Mouse (Mus musculus): Measurements from ENCODE around the gene F11r. TPM values are rescaled to one million over a fixed set of nuclear protein-coding genes. Genes with fewer than 3 reads are reported as not detected.

F11r gene
- total and polyA plus RNA-seq, 3 experiments: 0.31 to 1.8 TPM; not detected in 1

DNA sequence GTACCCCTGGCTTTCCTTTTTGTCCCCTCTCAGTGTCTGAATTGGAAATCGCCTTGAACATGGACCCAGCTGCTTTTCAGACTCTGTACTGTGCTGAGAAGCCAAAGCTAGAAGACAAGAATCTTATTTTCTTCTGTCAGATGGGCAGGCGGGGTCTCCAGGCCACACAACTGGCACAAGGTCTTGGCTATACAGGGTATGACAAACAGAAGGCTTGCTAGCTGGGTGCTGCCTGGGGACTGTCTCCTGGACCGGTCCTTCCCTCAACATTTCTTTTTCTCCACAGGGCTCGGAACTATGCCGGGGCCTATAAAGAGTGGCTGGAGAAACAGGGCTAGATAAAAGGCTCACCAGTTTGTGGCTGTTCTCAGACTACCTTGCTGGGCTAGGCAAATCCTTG is 17.4 kb upstream of the F11r start:
- peaks cover 0 to 9% of the 10 kb centered on the region in 2 experiments; a peak in 2 of 4 replicates for H3K4me1 ChIP-seq (ENCODE audit: control insufficient read depth in 1 of 2, insufficient read depth in 2 of 2, low read length in 2 of 2)
- TF ChIP-seq TBP (IDR thresholded peaks at IDR 0.05; ENCODE audit: low read depth, low read length) (no peak), ZC3H11A (IDR thresholded peaks at IDR 0.05; ENCODE audit: low read depth, low read length) (no peak), CTCF (IDR thresholded peaks at IDR 0.05 in 2 of 3, conservative IDR thresholded peaks at IDR 0.05 in 1 of 3; ENCODE audit: control insufficient read depth in 1 of 3, insufficient read depth in 1 of 3, low read depth in 2 of 3, low read length in 3 of 3, poor library complexity in 1 of 3, severe bottlenecking in 1 of 3) (no peak), ZKSCAN1 (IDR thresholded peaks at IDR 0.05; ENCODE audit: low read depth, low read length) (no peak), EP300 (IDR thresholded peaks at IDR 0.05; ENCODE audit: low read depth in 1 of 2, low read length in 2 of 2) (no peak), RCOR1 (IDR thresholded peaks at IDR 0.05; ENCODE audit: low read depth, low read length) (no peak), JUND (IDR thresholded peaks at IDR 0.05; ENCODE audit: low read depth, low read length) (no peak), MEF2A (IDR thresholded peaks at IDR 0.05; ENCODE audit: extremely low read depth, insufficient replicate concordance, low read depth, low read length, poor library complexity, severe bottlenecking) (no peak), CHD2 (IDR thresholded peaks at IDR 0.05; ENCODE audit: low read length) (no peak), SMC3 (IDR thresholded peaks at IDR 0.05; ENCODE audit: low read depth, low read length) (no peak), MAFK (IDR thresholded peaks at IDR 0.05; ENCODE audit: borderline replicate concordance, low read depth, low read length) (no peak), POLR2AphosphoS2 (IDR thresholded peaks at IDR 0.05; ENCODE audit: low read length) (no peak), SIN3A (IDR thresholded peaks at IDR 0.05; ENCODE audit: low read length) (no peak), TAL1 (IDR thresholded peaks at IDR 0.05; ENCODE audit: low read length) (no peak), MAX (IDR thresholded peaks at IDR 0.05; ENCODE audit: low read length) (no peak), UBTF (IDR thresholded peaks at IDR 0.05; ENCODE audit: borderline replicate concordance, insufficient read depth, low read depth, low read length) (no peak), BHLHE40 (IDR thresholded peaks at IDR 0.05; ENCODE audit: borderline replicate concordance, low read depth, low read length) (no peak)
- no peak overlapping the region for H3K4me3 ChIP-seq (ENCODE audit: control insufficient read depth in 1 of 2, insufficient read depth in 1 of 2, low read depth in 2 of 2, low read length in 2 of 2)
- no peaks in the 10 kb centered on the region for H3K9me3 ChIP-seq (replicated peaks; ENCODE audit: insufficient read depth, low read length)
- no peak for DNase-seq (ENCODE audit: low read depth, low spot score)
- no peaks in the 10 kb centered on the region for H3K79me2 ChIP-seq (ENCODE audit: control insufficient read depth, insufficient read depth, low read length, poor library complexity)
- peaks cover 1 to 15% of the 10 kb centered on the region in 2 experiments; a peak in 3 of 4 replicates for H3K36me3 ChIP-seq (ENCODE audit: control insufficient read depth in 1 of 2, insufficient read depth in 2 of 2, low read length in 2 of 2)
- no peaks in the 10 kb centered on the region for H3K27me3 ChIP-seq (ENCODE audit: control insufficient read depth in 1 of 2, insufficient read depth in 2 of 2, low read length in 2 of 2)
- H3K9ac ChIP-seq (ENCODE audit: control insufficient read depth, low read depth, low read length, poor library complexity, severe bottlenecking): no peak overlapping the region
- no peak overlapping the region for H3K27ac ChIP-seq (ENCODE audit: control insufficient read depth, low read depth, low read length)

- peak; percentile 52 for DNase-seq (ENCODE audit: low read depth, low spot score)
These were observed 14.7 kb upstream of the F11r start for GRCm38 (mm10) chr1:171422504-171423095.

More at GRCm38 (mm10) chr1:171422504-171423095, 14.7 kb upstream of the F11r start:
- H3K79me2 ChIP-seq (ENCODE audit: control insufficient read depth, insufficient read depth, low read length, poor library complexity): no peaks in the 10 kb centered on the region
- H3K4me3 ChIP-seq (ENCODE audit: control insufficient read depth in 1 of 2, insufficient read depth in 1 of 2, low read depth in 2 of 2, low read length in 2 of 2): no peak overlapping the region
- H3K4me1 ChIP-seq (ENCODE audit: control insufficient read depth in 1 of 2, insufficient read depth in 2 of 2, low read length in 2 of 2): peaks cover 0 to 14% of the 10 kb centered on the region in 2 experiments; a peak in 2 of 4 replicates
- TF ChIP-seq POLR2AphosphoS5 (IDR thresholded peaks at IDR 0.05; ENCODE audit: borderline replicate concordance, low read depth, low read length): no peak
- TF ChIP-seq ZNF384 (IDR thresholded peaks at IDR 0.05; ENCODE audit: low read depth, low read length): peak; percentile 92
- TF ChIP-seq TAL1 (IDR thresholded peaks at IDR 0.05; ENCODE audit: low read length): peak; percentile 33; the same call in 1 of the 2 replicates
- no peak for TF ChIP-seq ELF1 (IDR thresholded peaks at IDR 0.05; ENCODE audit: low read depth, low read length)
- TF ChIP-seq RCOR1 (IDR thresholded peaks at IDR 0.05; ENCODE audit: low read depth, low read length): peak; percentile 79
- TF ChIP-seq ETS1 (IDR thresholded peaks at IDR 0.05; ENCODE audit: low read depth, low read length): no peak
- TF ChIP-seq GATA1 (IDR thresholded peaks at IDR 0.05; ENCODE audit: low read depth, low read length): peak; percentile 56; the same call in 1 of the 2 replicates
- 0 out of 2 replicates have a peak, but pooled peaks have one; percentile 15 for TF ChIP-seq HCFC1 (IDR thresholded peaks at IDR 0.05; ENCODE audit: low read depth, low read length)
- peak in 1 of 2 experiments; percentile 35; a peak in 1 of 4 replicates for TF ChIP-seq EP300 (IDR thresholded peaks at IDR 0.05; ENCODE audit: low read depth in 1 of 2, low read length in 2 of 2)
- no peak for TF ChIP-seq JUND (IDR thresholded peaks at IDR 0.05; ENCODE audit: low read depth, low read length)
- no peak for TF ChIP-seq TBP (IDR thresholded peaks at IDR 0.05; ENCODE audit: low read depth, low read length)
- no peak for TF ChIP-seq USF1 (IDR thresholded peaks at IDR 0.05; ENCODE audit: low read depth, low read length)
- no peak for TF ChIP-seq E2F4 (IDR thresholded peaks at IDR 0.05; ENCODE audit: borderline replicate concordance, low read depth, low read length)
- TF ChIP-seq MXI1 (IDR thresholded peaks at IDR 0.05; ENCODE audit: low read depth, low read length): no peak
- no peak for TF ChIP-seq KAT2A (conservative IDR thresholded peaks at IDR 0.05; ENCODE audit: low read depth, low read length)
- TF ChIP-seq TCF12 (IDR thresholded peaks at IDR 0.05; ENCODE audit: low read depth, low read length): peak; percentile 27; the same call in 1 of the 2 replicates
- TF ChIP-seq SIN3A (IDR thresholded peaks at IDR 0.05; ENCODE audit: low read length): no peak; the same call in 1 of the 2 replicates
- H3K9ac ChIP-seq (ENCODE audit: control insufficient read depth, low read depth, low read length, poor library complexity, severe bottlenecking): 0 out of 2 replicates have a peak overlapping the region, but pooled peaks have one; percentile 23
- no peak overlapping the region for H3K27ac ChIP-seq (ENCODE audit: control insufficient read depth, low read depth, low read length)
- H3K36me3 ChIP-seq (ENCODE audit: control insufficient read depth in 1 of 2, insufficient read depth in 2 of 2, low read length in 2 of 2): peaks cover 1 to 18% of the 10 kb centered on the region in 2 experiments; a peak in 3 of 4 replicates
- H3K27me3 ChIP-seq (ENCODE audit: control insufficient read depth in 1 of 2, insufficient read depth in 2 of 2, low read length in 2 of 2): no peaks in the 10 kb centered on the region
- no peaks in the 10 kb centered on the region for H3K9me3 ChIP-seq (replicated peaks; ENCODE audit: insufficient read depth, low read length)

Data from MEL (cell line).